12 mouse cellular contexts compared by ENCODE assay signal in the genomic region with DNA sequence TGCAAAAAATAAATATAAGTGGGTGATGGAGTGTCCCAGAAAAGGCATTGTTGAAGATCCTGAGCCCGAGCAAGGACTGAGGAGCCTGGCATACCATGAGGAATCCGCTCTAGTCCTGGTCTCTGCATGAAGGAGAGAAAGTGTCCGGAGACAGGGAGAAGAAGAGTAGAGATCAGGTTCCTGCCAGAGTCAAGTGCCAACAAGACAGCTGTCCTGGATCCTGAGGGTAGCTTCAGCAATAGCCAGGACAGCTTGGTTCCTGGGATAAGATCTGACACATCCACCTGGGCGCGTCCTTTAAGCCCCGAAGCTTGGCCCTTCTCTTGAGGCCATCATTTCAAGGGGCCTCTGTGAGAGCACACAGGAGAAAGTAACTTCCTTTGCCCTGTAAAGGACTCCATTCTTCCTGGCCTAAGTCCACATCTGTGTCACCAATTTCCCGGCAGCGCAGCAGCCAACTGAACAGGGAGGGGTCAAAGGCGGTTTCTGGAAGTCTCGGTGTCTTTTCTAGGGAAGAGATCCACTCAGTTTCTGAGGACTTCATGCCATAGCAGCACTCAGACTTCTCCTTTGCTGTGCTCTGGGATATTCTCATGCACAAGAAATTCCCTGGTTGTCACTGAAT.
"Had no signal": no experiment of that assay in that cellular context is flagged by ENCODE, and none has a peak within 500 bp of the region (broad histone marks: within the 10 kb centered on the region; RNA-seq: fewer than 3 reads in every experiment).

No protein-coding gene starts in this region.

- H3K27ac ChIP-seq: limb, embryonic 15.5 days; liver, embryonic 12.5 days; lung, embryonic 15.5 days; neural tube, embryonic 12.5 days had no signal

- H3K36me3 ChIP-seq: limb, embryonic 15.5 days; liver, embryonic 12.5 days; lung, embryonic 15.5 days; neural tube, embryonic 12.5 days had no signal

- H3K27me3 ChIP-seq: limb, embryonic 15.5 days; liver, embryonic 12.5 days; lung, embryonic 15.5 days; neural tube, embryonic 12.5 days had no signal

- DNase-seq: kidney, adult 11 months; layer of hippocampus, adult 9-11 months; layer of hippocampus, postnatal 36 days; lung, postnatal 36 days; midbrain, embryonic 14.5 days; spleen, adult 18-20 months; thymus, adult 18-20 months; thymus, postnatal 14 days had no signal

- H3K9me3 ChIP-seq: limb, embryonic 15.5 days; liver, embryonic 12.5 days; lung, embryonic 15.5 days had no signal

- H3K9ac ChIP-seq: limb, embryonic 15.5 days; liver, embryonic 12.5 days; lung, embryonic 15.5 days; neural tube, embryonic 12.5 days had no signal

- H3K4me1 ChIP-seq: limb, embryonic 15.5 days; liver, embryonic 12.5 days; lung, embryonic 15.5 days; neural tube, embryonic 12.5 days had no signal

- H3K4me2 ChIP-seq: limb, embryonic 15.5 days; liver, embryonic 12.5 days; lung, embryonic 15.5 days; neural tube, embryonic 12.5 days had no signal

- ATAC-seq: liver, embryonic 12.5 days had no signal

- H3K4me3 ChIP-seq: limb, embryonic 15.5 days; liver, embryonic 12.5 days; lung, embryonic 15.5 days; neural tube, embryonic 12.5 days had no signal
